Mouse (Mus musculus): ENCODE measurements around the gene Ern2.

DNA sequence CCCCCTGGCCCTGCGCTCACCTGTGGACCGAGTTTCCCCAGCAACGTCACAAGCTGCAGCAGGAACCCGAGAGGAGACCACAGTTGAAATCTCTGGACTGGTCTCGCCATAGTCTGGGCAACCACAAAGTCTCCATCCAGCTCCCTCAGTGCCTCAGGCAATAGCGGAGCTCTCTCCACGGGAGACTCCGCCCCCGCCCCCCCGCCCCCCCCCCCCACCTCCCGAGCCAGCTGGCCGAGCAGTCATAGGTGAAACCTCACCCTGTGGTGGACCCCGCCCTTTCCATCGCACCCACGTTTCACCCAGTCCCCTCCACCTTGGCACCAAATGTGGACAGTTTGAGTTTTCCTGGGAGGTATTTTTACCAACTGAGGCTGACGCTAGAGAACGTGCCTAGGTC, at the start of gene Ern2:
- TF ChIP-seq CTCF (IDR thresholded peaks at IDR 0.05; ENCODE audit: extremely low read depth, insufficient read length, insufficient replicate concordance, low read depth, low read length), result no peak
- no peak for TF ChIP-seq POLR2A (IDR thresholded peaks at IDR 0.05; ENCODE audit: low read depth, low read length)
